Mouse (Mus musculus): ENCODE data around the gene Smap2. TPM values are rescaled to one million over a fixed set of nuclear protein-coding genes. Genes with fewer than 3 reads are reported as not detected.
A peak's percentile ranks its signal among the peaks of the same experiment; 100 is the strongest.

Gene Smap2
- polyA plus RNA-seq, 1 experiment: 35.5 TPM

GRCm38 (mm10) chr4:121023941-121024340 lies 6.9 kb upstream of the Smap2 start:
- H3K27ac ChIP-seq (ENCODE audit: insufficient read depth, low read length): no peak overlapping the region
- H3K4me3 ChIP-seq (ENCODE audit: insufficient read depth, low read length): no peak overlapping the region
- H3K4me1 ChIP-seq (ENCODE audit: control insufficient read depth, insufficient read depth, low read length): peaks cover 8% of the 10 kb centered on the region; the same call in 1 of the 2 replicates
- TF ChIP-seq POLR2A (IDR thresholded peaks at IDR 0.05; ENCODE audit: low read depth, low read length) (no peak), CTCF (IDR thresholded peaks at IDR 0.05; ENCODE audit: borderline replicate concordance, insufficient read depth, low read length) (no peak)

- Histone ChIP-seq H3K4me1 (ENCODE audit: control insufficient read depth, insufficient read depth, low read length) (peaks cover 8% of the 10 kb centered on the region; the same call in 1 of the 2 replicates), H3K27ac (ENCODE audit: insufficient read depth, low read length) (no peak overlapping the region), H3K4me3 (ENCODE audit: insufficient read depth, low read length) (no peak overlapping the region)
- TF ChIP-seq POLR2A (IDR thresholded peaks at IDR 0.05; ENCODE audit: low read depth, low read length): no peak
- no peak for TF ChIP-seq CTCF (IDR thresholded peaks at IDR 0.05; ENCODE audit: borderline replicate concordance, insufficient read depth, low read length)
Measured at GRCm38 (mm10) chr4:121023464-121023863, 6.4 kb upstream of the Smap2 start.

- no peak overlapping the region for H3K27ac ChIP-seq (ENCODE audit: insufficient read depth, low read length)
- H3K4me3 ChIP-seq (ENCODE audit: insufficient read depth, low read length): no peak overlapping the region
- H3K4me1 ChIP-seq (ENCODE audit: control insufficient read depth, insufficient read depth, low read length): peaks cover 8% of the 10 kb centered on the region; the same call in 1 of the 2 replicates
- TF ChIP-seq CTCF (IDR thresholded peaks at IDR 0.05; ENCODE audit: borderline replicate concordance, insufficient read depth, low read length): no peak
- TF ChIP-seq POLR2A (IDR thresholded peaks at IDR 0.05; ENCODE audit: low read depth, low read length): no peak
Measured at GRCm38 (mm10) chr4:121021911-121022310, 4.9 kb upstream of the Smap2 start.

- Histone ChIP-seq H3K27ac (ENCODE audit: insufficient read depth, low read length) (peak overlapping the region; percentile 13; the same call in 1 of the 2 replicates), H3K4me3 (ENCODE audit: insufficient read depth, low read length) (no peak overlapping the region), H3K4me1 (ENCODE audit: control insufficient read depth, insufficient read depth, low read length) (peaks cover 8% of the 10 kb centered on the region; the same call in 1 of the 2 replicates)
- TF ChIP-seq POLR2A (IDR thresholded peaks at IDR 0.05; ENCODE audit: low read depth, low read length) (no peak), CTCF (IDR thresholded peaks at IDR 0.05; ENCODE audit: borderline replicate concordance, insufficient read depth, low read length) (no peak)
Measured at GRCm38 (mm10) chr4:121020040-121020790, 3.2 kb upstream of the Smap2 start.

GRCm38 (mm10) chr4:121018250-121018649 lies 1.2 kb upstream of the Smap2 start:
- Histone ChIP-seq H3K4me1 (ENCODE audit: control insufficient read depth, insufficient read depth, low read length) (peaks cover 8% of the 10 kb centered on the region; the same call in 1 of the 2 replicates), H3K27ac (ENCODE audit: insufficient read depth, low read length) (no peak overlapping the region), H3K4me3 (ENCODE audit: insufficient read depth, low read length) (no peak overlapping the region)
- TF ChIP-seq POLR2A (IDR thresholded peaks at IDR 0.05; ENCODE audit: low read depth, low read length) (no peak), CTCF (IDR thresholded peaks at IDR 0.05; ENCODE audit: borderline replicate concordance, insufficient read depth, low read length) (no peak)

- Histone ChIP-seq H3K4me3 (ENCODE audit: insufficient read depth, low read length) (peak overlapping the region; percentile 47), H3K27ac (ENCODE audit: insufficient read depth, low read length) (no peak overlapping the region), H3K4me1 (ENCODE audit: control insufficient read depth, insufficient read depth, low read length) (peaks cover 12% of the 10 kb centered on the region)
- TF ChIP-seq CTCF (IDR thresholded peaks at IDR 0.05; ENCODE audit: borderline replicate concordance, insufficient read depth, low read length) (no peak), POLR2A (IDR thresholded peaks at IDR 0.05; ENCODE audit: low read depth, low read length) (no peak)
Measured at GRCm38 (mm10) chr4:121016021-121016898, 787 bp downstream of the Smap2 start.

GRCm38 (mm10) chr4:121015268-121015659 lies 1.8 kb downstream of the Smap2 start:
- TF ChIP-seq POLR2A (IDR thresholded peaks at IDR 0.05; ENCODE audit: low read depth, low read length) (no peak), CTCF (IDR thresholded peaks at IDR 0.05; ENCODE audit: borderline replicate concordance, insufficient read depth, low read length) (no peak)
- Histone ChIP-seq H3K27ac (ENCODE audit: insufficient read depth, low read length) (no peak overlapping the region), H3K4me1 (ENCODE audit: control insufficient read depth, insufficient read depth, low read length) (peaks cover 11% of the 10 kb centered on the region), H3K4me3 (ENCODE audit: insufficient read depth, low read length) (no peak overlapping the region)

GRCm38 (mm10) chr4:121014594-121015267 lies 2.3 kb downstream of the Smap2 start:
- H3K27ac ChIP-seq (ENCODE audit: insufficient read depth, low read length): no peak overlapping the region
- peaks cover 11% of the 10 kb centered on the region for H3K4me1 ChIP-seq (ENCODE audit: control insufficient read depth, insufficient read depth, low read length)
- TF ChIP-seq POLR2A (IDR thresholded peaks at IDR 0.05; ENCODE audit: low read depth, low read length): no peak
- TF ChIP-seq CTCF (IDR thresholded peaks at IDR 0.05; ENCODE audit: borderline replicate concordance, insufficient read depth, low read length): no peak
- H3K4me3 ChIP-seq (ENCODE audit: insufficient read depth, low read length): no peak overlapping the region

GRCm38 (mm10) chr4:121010770-121011549 lies 6.1 kb downstream of the Smap2 start:
- TF ChIP-seq CTCF (IDR thresholded peaks at IDR 0.05; ENCODE audit: borderline replicate concordance, insufficient read depth, low read length) (no peak), POLR2A (IDR thresholded peaks at IDR 0.05; ENCODE audit: low read depth, low read length) (no peak)
- Histone ChIP-seq H3K4me1 (ENCODE audit: control insufficient read depth, insufficient read depth, low read length) (peaks cover 16% of the 10 kb centered on the region), H3K4me3 (ENCODE audit: insufficient read depth, low read length) (no peak overlapping the region), H3K27ac (ENCODE audit: insufficient read depth, low read length) (peak overlapping the region; percentile 85)

Measured in embryonic fibroblast, embryonic 13.5 days (primary cell).